Mouse (Mus musculus) heart, postnatal 0 days (tissue): ENCODE data around the gene Sptlc2. TPM values are rescaled to one million over a fixed set of nuclear protein-coding genes. Genes with fewer than 3 reads are reported as not detected.
A peak's percentile ranks its signal among the peaks of the same experiment; 100 is the strongest.

ENCODE experiments used
- ATAC-seq: fragments of 200-750 bp; cut with Nextera tagmentation; 2 replicates; pipeline ENCODE4 v1.8.0; 2017; ENCODE audit warnings: low read depth, moderate number of reproducible peaks, moderate library complexity; ENCODE audit not compliant: insufficient read depth
- DNase-seq: peaks from one replicate; pipeline ENCODE4 v3.0.0-alpha.2; 2016; ENCODE audit warnings: low spot score
- H3K27ac ChIP-seq: fragments of 300-500 bp; sonication (generic); 2 replicates; pipeline ENCODE4 v1.5.1; 2014; ENCODE audit warnings: low read depth, mild to moderate bottlenecking
- H3K27me3 ChIP-seq: fragments of 300-500 bp; sonication (generic); 2 replicates; pipeline ENCODE4 v1.6.1; 2014; ENCODE audit warnings: low read length, mixed read lengths; ENCODE audit not compliant: control insufficient read depth, insufficient read depth
- H3K36me3 ChIP-seq: fragments of 300-500 bp; sonication (generic); replicated peaks from 2 replicates; pipeline ENCODE4 v1.6.1; 2014; ENCODE audit warnings: low read length, mixed read lengths; ENCODE audit not compliant: control insufficient read depth, insufficient read depth
- H3K4me1 ChIP-seq: fragments of 300-500 bp; sonication (generic); 2 replicates; pipeline ENCODE4 v1.6.1; 2014; ENCODE audit warnings: antibody characterized with exemption; ENCODE audit not compliant: control insufficient read depth, insufficient read depth
- H3K4me2 ChIP-seq: fragments of 300-500 bp; sonication (generic); 2 replicates; pipeline ENCODE4 v1.6.1; 2014; ENCODE audit warnings: low read depth, mild to moderate bottlenecking, low read length, moderate library complexity
- H3K4me3 ChIP-seq: fragments of 300-500 bp; sonication (generic); 2 replicates; pipeline ENCODE4 v1.5.1; 2014; ENCODE audit warnings: low read depth, low read length
- H3K9ac ChIP-seq: fragments of 300-500 bp; sonication (generic); replicated peaks from 2 replicates; pipeline ENCODE4 v1.6.1; 2014; ENCODE audit warnings: low read depth, low read length, mixed read lengths
- H3K9me3 ChIP-seq: fragments of 300-500 bp; sonication (generic); replicated peaks from 2 replicates; pipeline ENCODE4 v1.6.1; 2016; ENCODE audit warnings: low read length; ENCODE audit not compliant: control insufficient read depth
- CTCF ChIP-seq: IDR thresholded peaks from 2 replicates; pipeline ENCODE4 v1.5.1; 2016; ENCODE audit warnings: antibody characterized with exemption, control low read depth, low read depth
- EP300 ChIP-seq: IDR thresholded peaks from 2 replicates; pipeline ENCODE4 v1.6.1; 2016; ENCODE audit warnings: antibody characterized with exemption, low read depth
- WGBS: fragments of 180-500 bp; shearing (Covaris S2); extraction: QIAGEN DNeasy Blood & Tissue Kit; methylation state at CpG from one replicate; pipeline ENCODE4 v1.1.7; 2014; 5-methylcytosine and 5-hydroxymethylcytosine counted together
- polyA plus RNA-seq: library from polyadenylated mRNA; unstranded; fragments of >200 nt; fragmentation: Nextera tagmentation; extraction: Ambion mirVana; gene quantifications from 2 replicates; pipeline ENCODE4 v1.2.1, GENCODE M21; 2015
- total RNA-seq: library from RNA; depleted of rRNA; stranded (reverse); fragments of >200 nt; gene quantifications from 2 replicates; pipeline ENCODE4 v1.2.3, GENCODE M21; 2014; ENCODE audit warnings: low replicate concordance

The Sptlc2 gene
- total and polyA plus RNA-seq, 2 experiments from 2014 or later = 66.6 to 67.0 TPM

DNA sequence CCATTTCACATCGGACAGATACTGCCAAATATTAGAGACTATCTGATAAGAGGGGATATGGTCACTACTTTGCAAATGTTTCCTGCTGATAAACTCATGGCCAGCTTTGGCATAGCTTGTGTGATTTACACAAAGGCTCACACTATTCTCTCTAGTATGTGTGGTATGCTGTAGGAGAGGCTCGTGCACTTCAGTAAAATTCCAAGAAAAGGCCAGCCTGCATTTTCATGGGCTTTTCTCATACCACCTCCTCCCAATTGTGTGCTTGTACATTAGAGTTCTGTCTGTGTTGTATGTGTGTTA, 6.8 kb downstream of the Sptlc2 start:
- no peak overlapping the region for H3K4me3 ChIP-seq
- no peak overlapping the region for H3K4me2 ChIP-seq
- ATAC-seq = no peak
- H3K27ac ChIP-seq = 0 out of 2 replicates have a peak overlapping the region, but pooled peaks have one; percentile 39
- H3K9ac ChIP-seq = no peak overlapping the region
- H3K9me3 ChIP-seq = no peaks in the 10 kb centered on the region
- peaks cover 19% of the 10 kb centered on the region for H3K4me1 ChIP-seq
- 13% methylated on average over 2 of the region's 2 CpGs for WGBS
- H3K36me3 ChIP-seq = no peaks in the 10 kb centered on the region
- no peaks in the 10 kb centered on the region for H3K27me3 ChIP-seq
- no peak for DNase-seq
- TF ChIP-seq EP300 = 0 out of 2 replicates have a peak, but pooled peaks have one; percentile 30
- TF ChIP-seq CTCF = no peak

DNA sequence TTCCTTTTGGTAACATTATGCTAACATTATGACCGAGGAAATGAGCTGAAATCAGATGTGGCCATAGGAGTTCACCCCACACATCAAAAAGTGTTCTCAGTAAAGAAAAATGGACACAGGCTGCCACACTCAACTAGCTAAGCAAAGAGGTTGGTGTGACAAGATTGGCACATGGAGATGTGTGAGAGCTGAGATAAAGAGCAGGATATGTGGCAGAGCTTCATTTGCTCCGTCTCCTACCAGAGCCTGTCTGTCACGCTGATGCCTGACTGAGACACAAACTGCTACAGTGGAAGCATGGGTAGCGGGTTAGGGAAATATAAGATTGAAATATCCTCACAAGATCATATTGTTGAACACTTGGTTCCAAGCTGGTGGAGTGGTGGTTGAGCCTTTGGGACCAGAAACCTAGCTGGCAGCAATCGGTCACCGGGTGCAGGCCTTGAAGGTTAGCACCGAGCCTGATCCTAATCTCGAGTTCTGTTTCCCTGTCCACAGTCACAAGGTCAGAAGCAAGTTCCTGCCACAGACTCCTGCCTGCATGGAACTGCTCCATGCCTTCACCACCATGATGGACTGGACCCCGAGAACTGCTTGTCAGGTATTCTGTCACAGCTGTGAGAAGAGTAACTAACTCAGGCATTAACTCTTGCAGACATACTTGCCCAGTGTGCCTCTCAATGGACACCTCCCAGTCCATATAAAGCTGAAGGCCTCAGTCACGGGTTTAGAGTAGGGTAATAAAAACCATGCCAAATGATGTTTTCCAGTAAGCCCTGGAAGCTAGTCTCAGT, 7.4 kb downstream of the Sptlc2 start:
- DNase-seq = no peak
- Histone ChIP-seq H3K4me3 (no peak overlapping the region), H3K9ac (no peak overlapping the region), H3K4me2 (no peak overlapping the region), H3K9me3 (no peaks in the 10 kb centered on the region), H3K4me1 (peaks cover 19% of the 10 kb centered on the region), H3K27ac (peak overlapping the region; percentile 39; the same call in 1 of the 2 replicates), H3K27me3 (no peaks in the 10 kb centered on the region), H3K36me3 (no peaks in the 10 kb centered on the region)
- WGBS = 64% methylated on average over 10 of the region's 10 CpGs
- TF ChIP-seq EP300 = no peak
- no peak for ATAC-seq

DNA sequence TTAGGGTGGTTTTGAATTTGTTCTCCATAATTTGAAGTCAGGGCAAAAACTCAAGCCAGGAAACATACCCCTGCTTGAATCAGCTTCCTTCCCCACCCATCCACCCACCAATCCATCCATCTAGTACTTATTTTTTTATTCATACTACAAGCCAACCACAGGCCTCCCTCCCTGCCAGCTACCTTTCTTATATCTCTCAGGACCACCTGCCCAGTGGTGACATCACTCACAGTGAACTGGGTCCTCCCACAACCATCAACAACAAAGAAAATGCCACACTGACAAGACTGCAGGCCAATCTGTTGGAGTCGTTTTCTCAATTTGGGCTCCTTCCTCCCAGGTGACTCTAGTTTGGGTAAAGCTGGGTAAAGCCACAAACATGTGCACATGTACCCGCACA, 8.7 kb downstream of the Sptlc2 start:
- 79% methylated on average over 2 of the region's 2 CpGs for WGBS
- no peak overlapping the region for H3K9ac ChIP-seq
- no peak for TF ChIP-seq EP300
- TF ChIP-seq CTCF = no peak
- ATAC-seq (no peak), DNase-seq (no peak)
- H3K4me2 ChIP-seq = no peak overlapping the region
- no peak overlapping the region for H3K27ac ChIP-seq
- no peaks in the 10 kb centered on the region for H3K27me3 ChIP-seq
- no peak overlapping the region for H3K4me3 ChIP-seq
- no peaks in the 10 kb centered on the region for H3K9me3 ChIP-seq
- no peaks in the 10 kb centered on the region for H3K36me3 ChIP-seq
- H3K4me1 ChIP-seq = peaks cover 19% of the 10 kb centered on the region

DNA sequence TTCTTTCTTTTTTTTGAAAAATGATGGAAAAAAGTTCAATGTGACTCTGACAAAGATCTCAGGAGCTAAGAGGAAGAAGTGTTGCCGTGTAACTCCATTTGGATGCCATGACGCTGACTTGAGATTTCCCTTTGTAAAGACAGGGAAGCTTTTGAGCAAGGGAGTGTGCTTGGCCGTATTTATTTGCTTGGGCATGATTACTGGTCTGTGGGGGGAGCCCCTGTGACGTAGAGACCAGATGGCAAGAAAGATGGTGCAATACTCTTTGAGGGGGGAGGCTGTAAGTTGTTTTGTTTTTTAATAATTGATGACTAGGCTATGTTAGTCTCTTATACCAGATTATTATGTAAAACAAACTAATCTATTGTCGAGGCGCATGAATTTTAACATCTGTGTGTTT, 14.0 kb downstream of the Sptlc2 start:
- Histone ChIP-seq H3K27me3 (no peaks in the 10 kb centered on the region), H3K4me3 (no peak overlapping the region), H3K4me2 (no peak overlapping the region), H3K9me3 (no peaks in the 10 kb centered on the region), H3K27ac (no peak overlapping the region), H3K9ac (no peak overlapping the region), H3K4me1 (0 out of 2 replicates have a peak, but pooled peaks cover 3% of the 10 kb centered on the region), H3K36me3 (no peaks in the 10 kb centered on the region)
- ATAC-seq (no peak), DNase-seq (no peak)
- no peak for TF ChIP-seq CTCF
- no peak for TF ChIP-seq EP300
- 82% methylated on average over 6 of the region's 6 CpGs for WGBS

DNA sequence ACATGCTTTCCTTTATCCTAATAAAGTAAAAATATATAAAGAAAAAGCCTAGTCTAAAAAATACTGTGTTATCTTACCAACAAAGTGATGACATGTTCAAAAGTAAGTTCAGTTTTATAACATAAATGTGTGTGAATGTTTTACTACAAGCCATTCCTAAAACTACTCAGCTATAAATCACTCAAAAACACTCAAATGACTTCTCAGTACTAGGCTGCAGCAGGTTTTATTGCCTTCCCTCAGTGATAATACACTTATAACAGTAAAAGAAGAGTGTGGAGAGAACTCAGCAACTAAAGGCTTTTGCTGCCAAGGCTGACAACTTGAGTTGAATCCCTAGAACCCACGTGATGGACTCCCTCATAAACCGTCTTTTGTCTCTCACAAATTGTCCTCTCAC, 18.8 kb downstream of the Sptlc2 start:
- H3K27ac ChIP-seq = no peak overlapping the region
- H3K36me3 ChIP-seq = peaks cover 28% of the 10 kb centered on the region
- 0 out of 2 replicates have a peak, but pooled peaks cover 3% of the 10 kb centered on the region for H3K4me1 ChIP-seq
- ATAC-seq (no peak), DNase-seq (no peak)
- H3K4me3 ChIP-seq = no peak overlapping the region
- H3K9me3 ChIP-seq = no peaks in the 10 kb centered on the region
- no peak overlapping the region for H3K9ac ChIP-seq
- no peaks in the 10 kb centered on the region for H3K27me3 ChIP-seq
- no peak overlapping the region for H3K4me2 ChIP-seq
- WGBS = 57% methylated on average over 2 of the region's 2 CpGs
- TF ChIP-seq EP300 = no peak
- no peak for TF ChIP-seq CTCF

DNA sequence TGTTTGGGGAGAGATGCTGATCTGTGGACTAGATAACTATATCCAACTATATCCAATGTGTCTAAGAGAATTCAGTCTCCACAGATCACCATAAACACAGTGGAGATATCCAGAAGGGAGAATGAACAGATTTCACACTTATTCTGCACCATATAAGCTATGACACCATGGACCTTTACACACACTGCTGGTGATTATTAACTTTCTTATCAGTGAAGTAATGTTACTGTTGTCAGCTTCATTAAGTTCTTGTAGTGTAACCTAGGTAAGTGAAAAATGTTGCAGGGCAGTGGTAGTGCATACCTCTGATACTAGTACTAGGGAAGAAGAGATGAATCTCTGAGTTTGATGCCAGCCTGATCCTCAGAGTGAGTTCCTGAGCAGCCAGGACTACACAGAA, 20.1 kb downstream of the Sptlc2 start:
- ATAC-seq = no peak
- Histone ChIP-seq H3K4me2 (no peak overlapping the region), H3K27ac (no peak overlapping the region), H3K4me1 (peaks cover 8% of the 10 kb centered on the region; the same call in 1 of the 2 replicates), H3K36me3 (peaks cover 28% of the 10 kb centered on the region), H3K9me3 (no peaks in the 10 kb centered on the region), H3K9ac (no peak overlapping the region), H3K4me3 (no peak overlapping the region), H3K27me3 (no peaks in the 10 kb centered on the region)
- TF ChIP-seq CTCF (no peak), EP300 (no peak)
- DNase-seq = no peak
